Mouse (Mus musculus): ENCODE data around the gene Pirt. TPM values are rescaled to one million over a fixed set of nuclear protein-coding genes. Genes with fewer than 3 reads are reported as not detected.

The Pirt gene
- polyA plus RNA-seq, 1 experiment from 2014 or later, result 8.2 TPM

DNA sequence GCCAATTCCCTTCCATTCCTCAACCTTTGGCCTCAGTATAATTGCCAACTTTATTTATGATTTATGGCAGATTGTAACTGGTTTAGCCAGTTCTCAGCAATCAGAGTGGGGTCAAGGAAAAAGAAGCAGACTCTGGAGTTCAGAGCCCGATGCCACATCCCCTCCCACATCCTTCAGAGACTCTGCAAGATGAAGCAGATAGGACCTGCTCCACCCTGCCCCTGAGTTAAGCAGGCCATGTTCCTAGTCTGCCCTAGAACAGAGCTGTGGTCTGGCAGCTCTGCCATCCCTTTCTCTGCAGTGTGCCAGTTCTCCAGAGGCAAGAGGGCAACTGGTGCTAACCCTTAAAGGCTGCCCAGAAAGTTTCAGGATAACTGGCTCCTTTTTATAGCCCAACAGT, 49.0 kb downstream of the Pirt start:
- 73% methylated on average over 1 of the region's 1 CpGs for WGBS
- no peak for ATAC-seq (ENCODE audit: insufficient number of reproducible peaks, insufficient read depth, low FRiP score, low TSS enrichment)
- Histone ChIP-seq H3K36me3 (no peaks in the 10 kb centered on the region), H3K9me3 (no peaks in the 10 kb centered on the region), H3K4me2 (replicated peaks) (no peak overlapping the region), H3K27me3 (no peaks in the 10 kb centered on the region), H3K4me1 (no peaks in the 10 kb centered on the region), H3K4me3 (no peak overlapping the region), H3K27ac (no peak overlapping the region), H3K9ac (no peak overlapping the region)

DNA sequence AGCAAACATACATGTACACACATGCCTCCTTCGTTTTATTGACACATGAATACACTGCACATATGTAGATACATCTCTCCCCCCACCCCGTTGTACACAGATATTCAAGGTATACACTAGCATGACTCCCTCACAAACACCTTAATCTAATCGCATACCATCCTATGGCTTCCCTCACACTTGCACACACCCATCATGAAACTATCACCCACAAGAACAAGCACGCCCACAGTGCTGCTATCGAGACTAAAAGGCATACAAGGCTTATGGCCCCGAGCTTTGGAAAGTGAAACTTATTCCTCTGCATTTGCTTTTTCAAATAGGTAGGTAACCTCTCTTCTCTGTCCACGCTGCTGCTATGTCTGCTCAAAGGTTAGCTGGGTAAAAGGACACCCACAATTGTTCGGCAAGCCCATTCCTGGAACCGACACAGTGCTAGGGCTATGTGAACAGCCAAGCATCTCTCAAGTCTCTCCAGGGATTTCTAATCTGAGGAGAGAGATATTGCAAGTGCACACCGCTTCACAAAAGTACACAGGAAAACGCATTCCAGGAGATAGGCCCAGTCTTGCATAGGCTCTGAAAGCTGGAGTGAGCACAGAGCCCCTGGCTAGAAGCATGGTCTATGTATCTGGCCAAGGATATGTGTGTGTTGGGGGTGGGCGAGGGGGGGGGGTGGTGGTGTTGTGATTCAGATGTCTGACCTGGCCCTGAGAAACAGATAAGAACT, 49.8 kb downstream of the Pirt start:
- WGBS, result 87% methylated on average over 12 of the region's 12 CpGs
- H3K27me3 ChIP-seq, result no peaks in the 10 kb centered on the region
- H3K9ac ChIP-seq, result no peak overlapping the region
- ATAC-seq (ENCODE audit: insufficient number of reproducible peaks, insufficient read depth, low FRiP score, low TSS enrichment), result no peak
- H3K27ac ChIP-seq, result no peak overlapping the region
- no peak overlapping the region for H3K4me3 ChIP-seq
- H3K4me2 ChIP-seq (replicated peaks), result no peak overlapping the region
- no peaks in the 10 kb centered on the region for H3K4me1 ChIP-seq
- H3K36me3 ChIP-seq, result no peaks in the 10 kb centered on the region
- H3K9me3 ChIP-seq, result no peaks in the 10 kb centered on the region

DNA sequence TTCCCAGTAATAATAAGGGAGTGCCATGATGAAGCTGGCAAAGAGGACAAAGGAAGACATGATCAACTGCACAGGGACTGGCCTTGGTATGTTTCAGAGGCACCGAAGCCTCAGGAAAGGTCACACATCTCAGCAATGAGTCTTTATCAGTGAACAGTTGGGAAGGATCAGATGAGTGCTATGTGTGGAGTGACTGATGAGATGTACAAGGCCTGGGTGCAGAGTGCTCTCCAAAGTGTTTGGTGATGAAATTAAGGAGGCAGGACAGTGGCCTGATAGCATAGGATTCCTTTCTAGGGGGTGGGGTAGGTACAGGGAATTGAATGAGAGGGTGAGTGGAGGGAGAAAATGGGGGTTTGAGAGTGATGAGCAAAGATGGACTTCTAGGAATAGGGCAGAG, 51.7 kb downstream of the Pirt start:
- Histone ChIP-seq H3K27me3 (no peaks in the 10 kb centered on the region), H3K4me3 (no peak overlapping the region), H3K9me3 (no peaks in the 10 kb centered on the region), H3K27ac (no peak overlapping the region), H3K36me3 (no peaks in the 10 kb centered on the region), H3K4me1 (no peaks in the 10 kb centered on the region), H3K4me2 (replicated peaks) (no peak overlapping the region), H3K9ac (no peak overlapping the region)
- no peak for ATAC-seq (ENCODE audit: insufficient number of reproducible peaks, insufficient read depth, low FRiP score, low TSS enrichment)
- WGBS, result 90% methylated on average over 1 of the region's 1 CpGs

DNA sequence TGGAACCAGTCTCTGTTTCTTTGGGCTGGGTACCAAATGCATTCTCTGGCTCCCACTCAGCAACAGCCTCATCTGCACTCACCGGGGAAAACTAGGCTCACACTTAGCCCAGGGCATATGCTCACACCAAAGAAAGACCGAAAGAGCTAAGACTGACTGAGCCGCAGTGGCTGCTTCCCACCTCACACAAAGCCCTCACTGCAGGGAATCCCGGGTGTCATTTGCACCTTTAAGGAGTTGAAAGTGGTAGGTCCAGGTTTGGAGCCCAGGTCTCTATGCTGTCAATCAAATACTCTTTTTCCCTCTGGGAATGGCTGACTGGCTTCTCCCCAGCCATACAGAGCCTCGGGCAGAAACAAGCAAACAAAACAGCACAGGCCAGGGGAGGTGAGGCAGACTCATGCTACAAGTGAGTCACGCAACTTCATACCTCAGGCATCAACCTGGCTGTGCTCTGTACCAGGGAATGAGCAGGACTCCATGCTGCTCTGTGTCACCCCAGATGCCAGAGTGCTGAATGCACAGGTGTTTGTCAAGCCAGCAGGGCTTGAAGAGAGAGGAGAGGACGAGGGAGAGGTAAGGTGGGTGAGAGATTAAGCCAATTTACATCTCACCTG, 54.8 kb downstream of the Pirt start:
- WGBS, result 12% methylated on average over 7 of the region's 7 CpGs
- no peak overlapping the region for H3K27ac ChIP-seq

DNA sequence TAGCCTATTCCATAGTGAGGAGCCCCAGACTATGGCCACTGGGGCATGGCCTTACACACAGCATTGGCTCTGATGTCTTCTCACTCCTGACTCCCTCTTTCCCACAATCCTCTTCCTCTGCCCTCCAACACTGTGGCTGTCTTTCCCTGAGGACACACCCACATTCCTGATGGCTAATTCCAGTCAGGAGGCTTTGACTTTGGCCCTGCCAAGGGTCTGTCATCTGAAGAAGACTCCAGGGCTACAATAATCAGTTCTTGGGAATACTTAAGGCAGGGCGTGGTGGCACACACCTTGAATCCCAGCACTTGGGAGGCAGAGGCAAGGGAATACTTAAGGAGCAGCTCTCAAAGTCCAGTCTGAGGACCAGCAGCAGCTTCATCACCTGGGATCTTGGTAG, 56.8 kb downstream of the Pirt start:
- no peak overlapping the region for H3K4me2 ChIP-seq (replicated peaks)
- no peak for ATAC-seq (ENCODE audit: insufficient number of reproducible peaks, insufficient read depth, low FRiP score, low TSS enrichment)
- H3K36me3 ChIP-seq, result no peaks in the 10 kb centered on the region
- no peak overlapping the region for H3K27ac ChIP-seq
- no peaks in the 10 kb centered on the region for H3K27me3 ChIP-seq
- no peak overlapping the region for H3K4me3 ChIP-seq
- no peak overlapping the region for H3K9ac ChIP-seq
- H3K9me3 ChIP-seq, result no peaks in the 10 kb centered on the region
- H3K4me1 ChIP-seq, result no peaks in the 10 kb centered on the region
- 90% methylated on average over 1 of the region's 1 CpGs for WGBS

More for the DNA sequence above, 54.8 kb downstream of the Pirt start:
- Histone ChIP-seq H3K9me3 (no peaks in the 10 kb centered on the region), H3K4me2 (replicated peaks) (no peak overlapping the region), H3K27me3 (no peaks in the 10 kb centered on the region), H3K36me3 (no peaks in the 10 kb centered on the region), H3K4me3 (no peak overlapping the region), H3K4me1 (no peaks in the 10 kb centered on the region), H3K9ac (no peak overlapping the region)
- no peak for ATAC-seq (ENCODE audit: insufficient number of reproducible peaks, insufficient read depth, low FRiP score, low TSS enrichment)

DNA sequence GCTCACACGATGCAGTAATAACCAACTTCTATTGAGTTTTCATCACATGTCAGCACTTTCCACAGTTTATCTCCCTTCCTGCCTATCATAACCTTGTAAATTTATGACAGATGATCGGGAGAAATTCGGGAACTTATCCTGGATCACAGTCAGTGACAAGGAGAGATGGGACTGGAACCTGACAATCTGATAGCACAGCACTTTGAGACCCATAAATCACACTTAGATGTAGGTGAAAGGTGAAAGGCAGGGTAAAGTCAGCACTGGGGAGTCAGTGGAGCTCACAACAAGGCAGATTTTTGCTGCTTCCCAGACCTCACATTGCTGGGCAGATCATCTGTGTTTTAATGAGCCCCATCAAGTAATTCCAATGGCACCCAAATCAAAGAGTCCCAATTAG, 61.7 kb downstream of the Pirt start:
- Histone ChIP-seq H3K27me3 (no peaks in the 10 kb centered on the region), H3K4me1 (no peaks in the 10 kb centered on the region), H3K36me3 (no peaks in the 10 kb centered on the region), H3K4me2 (replicated peaks) (no peak overlapping the region), H3K9ac (no peak overlapping the region), H3K27ac (no peak overlapping the region), H3K9me3 (peaks cover 13% of the 10 kb centered on the region; the same call in 1 of the 2 replicates), H3K4me3 (no peak overlapping the region)
- ATAC-seq (ENCODE audit: insufficient number of reproducible peaks, insufficient read depth, low FRiP score, low TSS enrichment), result no peak
- WGBS, result 86% methylated on average over 3 of the region's 3 CpGs

DNA sequence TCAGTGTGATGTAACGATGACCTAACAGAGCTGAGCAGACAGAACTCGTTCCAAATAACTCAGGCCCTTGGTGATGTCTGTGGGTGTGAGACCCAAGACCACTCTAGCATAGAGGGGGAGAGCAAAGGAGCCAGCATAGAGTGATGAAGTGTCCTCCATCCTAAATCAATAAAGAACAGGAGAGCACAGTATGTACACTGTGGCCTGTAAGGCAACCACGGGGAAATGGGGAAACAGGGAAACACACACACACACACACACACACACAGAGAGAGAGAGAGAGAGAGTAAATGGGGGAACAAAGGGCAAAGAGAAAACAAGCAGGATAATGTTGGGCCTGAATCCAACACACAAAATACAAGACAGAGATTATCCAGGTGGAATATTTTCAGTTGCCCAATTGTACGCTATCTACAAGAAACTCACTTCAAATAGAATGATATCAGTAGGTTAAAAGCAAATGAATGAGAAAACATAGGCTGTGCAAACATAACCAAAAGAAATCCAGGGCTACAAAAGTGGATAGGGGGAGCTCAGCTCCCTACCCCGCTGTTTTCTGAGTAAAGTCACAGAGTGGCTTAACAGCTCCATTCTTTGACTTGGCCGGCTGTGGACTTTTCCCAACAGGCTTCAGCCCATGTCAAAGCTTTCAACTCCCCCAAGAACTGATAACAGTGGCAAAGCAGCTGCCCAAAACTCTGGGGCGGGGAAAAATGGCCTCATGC, 64.0 kb downstream of the Pirt start:
- Histone ChIP-seq H3K27me3 (no peaks in the 10 kb centered on the region), H3K9ac (no peak overlapping the region), H3K36me3 (no peaks in the 10 kb centered on the region), H3K27ac (no peak overlapping the region), H3K4me2 (replicated peaks) (no peak overlapping the region), H3K9me3 (peaks cover 13% of the 10 kb centered on the region; the same call in 1 of the 2 replicates), H3K4me1 (no peaks in the 10 kb centered on the region), H3K4me3 (no peak overlapping the region)
- no peak for ATAC-seq (ENCODE audit: insufficient number of reproducible peaks, insufficient read depth, low FRiP score, low TSS enrichment)
- WGBS, result 87% methylated on average over 7 of the region's 7 CpGs

Other genes starting within 250 kb of the Pirt start
- not detected in 2 replicates for gene Tmem238l, start 44.7 kb downstream of the Pirt start, polyA plus RNA-seq (2016; fragmentation: Nextera tagmentation; extraction: Ambion mirVana)
- gene Tmem220, start 113.2 kb downstream of the Pirt start, polyA plus RNA-seq (2016; fragmentation: Nextera tagmentation; extraction: Ambion mirVana), result 1.0 and 1.8 TPM in 2 replicates
- gene Adprm, start 140.6 kb downstream of the Pirt start, polyA plus RNA-seq (2016; fragmentation: Nextera tagmentation; extraction: Ambion mirVana), result 34.8 and 44.2 TPM in 2 replicates
- 20.7 and 23.5 TPM in 2 replicates for gene Sco1, start 140.7 kb downstream of the Pirt start, polyA plus RNA-seq (2016; fragmentation: Nextera tagmentation; extraction: Ambion mirVana)
- 25.2 and 34.6 TPM in 2 replicates for gene Myh3, start 166.3 kb downstream of the Pirt start, polyA plus RNA-seq (2016; fragmentation: Nextera tagmentation; extraction: Ambion mirVana)